ENCODE assay signal across 22 mouse cellular contexts in the genomic region with DNA sequence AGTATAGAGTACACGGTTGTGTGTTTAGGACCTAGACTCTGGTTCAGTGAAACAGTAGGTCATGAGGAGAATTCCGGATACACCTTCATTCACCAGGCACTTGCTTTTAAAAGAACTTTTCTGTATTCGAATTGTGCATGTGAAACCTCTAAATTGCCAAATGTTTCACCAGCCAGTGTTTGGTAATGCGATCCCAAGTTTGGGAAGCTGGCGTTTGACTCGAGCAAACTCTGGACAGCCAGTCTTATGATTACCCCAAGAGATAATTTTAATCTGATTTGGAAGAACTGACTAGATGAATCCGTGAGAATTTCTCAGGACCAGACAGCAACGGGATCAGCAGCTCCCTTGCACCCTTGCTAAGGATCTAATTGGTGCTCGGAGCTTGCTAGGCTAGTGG. TPM values are rescaled to one million over a fixed set of nuclear protein-coding genes. Genes with fewer than 3 reads are reported as not detected.
DNase-seq lines count a peak whose midpoint lies in the region; TF ChIP-seq lines count a peak whose summit lies in the region.
"Had no signal": no experiment of that assay in that cellular context is flagged by ENCODE, and none has a peak within 500 bp of the region (broad histone marks: within the 10 kb centered on the region; RNA-seq: fewer than 3 reads in every experiment).

No protein-coding gene starts in this region.

- H3K4me2 ChIP-seq in myocyte (ENCODE audit: low read depth), result no peak overlapping the region

- no peak overlapping the region for H3K4me3 ChIP-seq in myocyte

- no peak overlapping the region for H3ac ChIP-seq in myocyte (ENCODE audit: control insufficient read depth, insufficient read length)

- H3K36me3 ChIP-seq in myocyte (ENCODE audit: control insufficient read depth, insufficient read depth), result no peaks in the 10 kb centered on the region
- H3K36me3 ChIP-seq: G1E had no signal

- peak; percentile 56 for DNase-seq in heart, adult 11 months
- no peak for DNase-seq in heart, adult 8-10 months (ENCODE audit: low spot score)
- peak; percentile 11 for DNase-seq in 3T3-L1 (ENCODE audit: low read depth, low spot score)
- peak; percentile 16 for DNase-seq in NIH3T3 (ENCODE audit: low read depth)
- DNase-seq in left cerebral cortex, adult 18-20 months (ENCODE audit: low spot score in 2 of 2), result no peak
- DNase-seq in retina, postnatal 1 day, result no peak
- DNase-seq in cerebellum, postnatal 25 days, result no peak
- DNase-seq: adrenal gland, adult 2 months; adrenal gland, adult 8-10 months; adrenal gland, postnatal 10 days; adrenal gland, postnatal 14 days; adrenal gland, postnatal 25 days; adrenal gland, postnatal 36 days; B cell, adult 2 months; cerebellum, adult 11 months; cerebellum, adult 11-12 months; cerebellum, adult 18-20 months; cerebellum, adult 2 months had no signal

- H3K27me3 ChIP-seq in myocyte (ENCODE audit: control insufficient read depth, insufficient read depth, insufficient read length), result no peaks in the 10 kb centered on the region
- H3K27me3 ChIP-seq: CH12.LX, Patski had no signal

- no peak for TF ChIP-seq POLR2A in myocyte (IDR thresholded peaks at IDR 0.05; ENCODE audit: insufficient read length, low read depth)

- H3K79me2 ChIP-seq in myocyte (ENCODE audit: control insufficient read depth, insufficient read depth), result no peaks in the 10 kb centered on the region

TF ChIP-seq in myocyte, 11 proteins besides CTCF, POLR2A, EP300 and RAD21:
- TF ChIP-seq REST (IDR thresholded peaks at IDR 0.05; ENCODE audit: insufficient read depth, insufficient read length) (no peak), TCF12 (IDR thresholded peaks at IDR 0.05; ENCODE audit: insufficient read depth, poor library complexity, severe bottlenecking) (no peak), CEBPB (IDR thresholded peaks at IDR 0.05; ENCODE audit: insufficient read depth, poor library complexity, severe bottlenecking) (peak; percentile 54; the same call in 1 of the 2 replicates)

RNA-seq across cellular contexts. Expression of a gene that starts 33.3 kb away (rescaled TPM):
- under 1 TPM; 0.28 to 0.84 (median 0.42) TPM for total RNA-seq in heart, adult 8-10 months (2022)
- 5.0 TPM for polyA plus RNA-seq in myocyte (2012; fragmentation: generic; extraction: Trizol)
- 10 to 100 TPM in 1 of 2 experiments, 1 to 10 TPM in 1; 8.2 to 11.2 TPM for total RNA-seq in left cerebral cortex, adult 18-20 months (2021)
- total RNA-seq: CH12.LX had no signal
- polyA plus RNA-seq: adrenal gland, adult 2 months had no signal

Comparison
In these comparisons a context has a peak if more than half of its experiments do, and no peak if none do; other contexts are left out.
1. DNase-seq: peak in heart, adult 11 months (single experiment), 3T3-L1 (single experiment) and NIH3T3 (single experiment); none in heart, adult 8-10 months (single experiment), left cerebral cortex, adult 18-20 months (0 of 2), retina, postnatal 1 day (single experiment) and cerebellum, postnatal 25 days (0 of 2).
2. RNA of a gene that starts 33.3 kb away (total RNA-seq): 8.2 to 11.2 TPM in left cerebral cortex, adult 18-20 months; 0.28 to 0.84 TPM in heart, adult 8-10 months; every median in the first group is over 4 times any median in the second.